Mouse (Mus musculus): ENCODE measurements at regions not wholly inside any gene's neighbourhood (a gene's known extent, or its start where the extent isn't known, plus 50 kb on each side); places are given as distances from the start of the nearest gene placed in this dataset.

DNA sequence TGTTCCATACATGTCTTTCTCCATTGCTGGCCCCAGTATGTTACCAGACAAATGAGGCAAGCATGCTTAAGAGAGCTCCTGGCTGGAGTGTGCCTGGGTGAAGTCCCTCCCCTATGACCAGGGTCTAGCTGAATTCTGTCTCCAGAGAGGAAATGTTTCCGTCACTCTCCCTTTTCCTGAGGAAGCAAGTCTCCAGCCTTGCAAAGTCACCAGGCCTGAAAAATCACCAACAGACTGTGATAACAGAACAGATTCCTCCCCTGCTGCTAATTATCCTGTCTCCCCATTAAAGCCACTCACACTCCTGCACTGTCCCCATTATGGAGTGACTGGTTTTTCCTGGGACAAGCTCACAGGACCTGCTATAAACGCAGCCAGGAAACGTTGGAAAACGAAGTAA, 303.2 kb upstream of the Jag1 start:
- DNase-seq (ENCODE audit: low spot score) = no peak

DNA sequence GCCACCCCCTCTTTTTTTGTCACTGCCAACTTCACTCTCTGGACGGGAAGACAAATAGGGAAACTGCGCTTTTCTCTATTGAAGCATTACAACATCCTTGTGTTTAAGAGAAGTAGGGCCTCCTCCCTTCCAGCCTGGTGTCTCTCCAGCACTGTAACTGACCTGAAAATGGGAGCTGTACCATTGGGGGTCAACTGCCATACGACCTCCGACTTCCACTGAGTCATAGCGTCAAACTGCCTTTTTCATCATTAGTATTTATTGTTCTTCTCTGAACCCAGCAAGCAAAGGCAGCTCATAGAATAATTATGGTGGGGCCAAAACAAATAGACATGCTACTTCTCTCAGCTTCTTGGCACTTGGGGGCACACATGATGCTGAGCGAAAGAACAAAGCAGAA, 301.2 kb upstream of the Jag1 start:
- no peak for DNase-seq (ENCODE audit: low spot score)

DNA sequence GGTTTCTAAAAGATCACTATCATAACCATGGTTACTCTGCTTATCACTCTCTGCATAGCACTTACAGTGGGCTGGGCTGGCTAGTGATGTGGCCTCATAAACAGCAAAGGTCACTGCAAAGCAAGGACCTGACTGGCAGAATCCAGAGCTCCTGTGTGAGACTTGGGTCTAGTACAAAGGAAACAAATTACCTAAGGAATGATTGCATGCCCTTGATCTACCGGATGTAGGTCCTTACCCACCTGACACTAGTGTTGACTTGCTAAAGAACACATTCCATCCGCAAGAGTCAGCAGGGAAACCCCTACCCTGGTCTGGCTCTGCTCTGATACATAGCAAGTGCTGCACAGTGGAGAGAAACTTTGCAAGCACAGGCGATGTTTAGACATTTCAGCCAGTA, 297.0 kb upstream of the Jag1 start:
- DNase-seq (ENCODE audit: low spot score) = no peak

DNA sequence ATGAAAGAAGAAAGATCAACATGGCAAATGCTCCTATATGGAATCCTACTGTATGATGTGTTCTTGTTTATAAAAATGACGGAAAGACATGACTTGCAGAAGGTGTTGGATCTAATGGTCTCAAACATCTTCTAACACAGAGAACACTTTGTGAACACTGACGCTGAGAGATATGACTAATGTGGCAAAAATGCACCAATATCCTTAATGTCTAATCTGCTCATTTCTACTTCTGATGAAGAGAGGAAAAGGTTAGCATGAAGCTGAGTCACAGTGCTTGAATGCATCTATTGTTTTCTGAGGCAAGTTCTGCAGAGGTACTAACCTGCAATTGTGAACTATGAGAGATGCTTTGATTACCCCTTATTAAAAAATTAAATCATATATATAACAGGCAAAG, 293.2 kb upstream of the Jag1 start:
- no peak for DNase-seq (ENCODE audit: low spot score)

DNA sequence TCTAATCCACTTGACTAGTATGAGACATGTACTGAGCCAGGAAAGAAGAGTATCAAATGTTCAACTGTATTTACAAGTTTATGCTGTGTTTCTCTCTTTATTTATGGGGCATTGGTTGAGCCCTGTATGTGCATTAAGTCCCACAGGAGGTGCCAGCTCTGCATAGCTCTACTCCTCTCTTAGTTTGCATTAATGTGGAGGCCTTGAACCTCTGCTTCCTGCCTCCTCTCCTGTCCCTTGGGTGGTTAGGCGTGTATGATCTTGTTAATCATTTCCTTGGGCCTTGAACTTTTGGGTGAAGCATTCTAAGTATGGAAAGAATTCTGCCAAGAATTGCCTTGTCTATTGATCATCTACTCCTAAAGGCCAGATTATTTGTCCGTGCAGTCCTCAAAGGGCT, 291.9 kb upstream of the Jag1 start:
- DNase-seq (ENCODE audit: low spot score) = no peak

DNA sequence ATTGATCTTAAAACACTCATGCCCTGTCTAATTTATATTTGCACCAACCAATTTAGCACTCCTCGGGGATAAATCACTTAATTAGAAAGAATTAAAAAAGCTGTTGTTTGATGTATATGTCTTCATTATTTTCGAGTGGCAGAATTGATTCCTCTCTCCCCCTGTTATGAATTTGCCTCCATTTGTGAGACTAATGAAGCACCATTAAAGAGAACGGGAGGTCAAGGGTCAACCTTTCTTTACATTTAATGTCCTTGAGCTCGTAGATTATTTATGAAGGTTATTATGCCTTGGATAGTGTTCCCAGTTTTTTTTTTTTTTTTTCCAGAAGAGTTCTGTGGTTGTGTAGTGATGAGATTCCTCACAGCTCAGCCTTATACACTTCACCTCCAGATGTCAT, 277.0 kb upstream of the Jag1 start:
- no peak for DNase-seq (ENCODE audit: low spot score)

DNA sequence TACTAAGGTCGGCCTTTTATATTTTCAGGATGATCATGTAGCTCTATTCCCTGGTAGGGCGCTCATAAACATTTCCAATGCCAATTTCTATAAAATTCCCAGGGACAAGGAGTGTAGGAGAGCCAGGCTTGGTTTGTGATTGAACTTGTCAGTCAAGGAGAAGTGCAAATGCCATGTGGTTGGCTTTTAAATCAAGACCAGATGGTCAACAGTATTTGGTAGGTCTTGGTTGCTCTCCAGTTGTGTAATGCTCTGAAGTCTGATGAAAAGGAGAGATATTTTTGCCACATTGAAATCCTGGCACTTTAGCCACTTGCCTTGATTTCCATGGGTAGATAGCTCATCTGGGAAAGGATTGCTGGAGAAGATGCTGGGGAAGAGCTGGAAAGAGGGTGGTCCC, 263.4 kb upstream of the Jag1 start:
- no peak for DNase-seq (ENCODE audit: low spot score)

DNA sequence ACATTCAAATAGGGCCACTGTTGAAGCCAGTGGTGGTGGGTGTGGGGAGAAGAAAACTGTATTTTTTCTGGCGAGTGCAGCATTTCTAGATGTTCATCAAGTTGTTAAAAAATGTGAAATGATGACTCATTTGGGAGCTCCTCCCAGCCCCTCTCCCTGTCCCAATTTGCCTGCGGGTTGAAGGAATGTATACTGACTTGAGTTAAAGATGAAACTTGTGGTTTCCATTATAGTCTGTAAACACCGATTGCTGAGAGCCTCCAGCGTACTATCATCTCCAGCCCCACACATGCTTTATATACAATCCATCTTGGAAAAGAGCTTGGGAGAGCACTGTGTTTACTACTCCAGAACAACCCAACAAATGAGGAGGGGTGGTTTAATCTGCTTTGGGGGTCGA, 258.9 kb upstream of the Jag1 start:
- DNase-seq (ENCODE audit: low spot score) = no peak

DNA sequence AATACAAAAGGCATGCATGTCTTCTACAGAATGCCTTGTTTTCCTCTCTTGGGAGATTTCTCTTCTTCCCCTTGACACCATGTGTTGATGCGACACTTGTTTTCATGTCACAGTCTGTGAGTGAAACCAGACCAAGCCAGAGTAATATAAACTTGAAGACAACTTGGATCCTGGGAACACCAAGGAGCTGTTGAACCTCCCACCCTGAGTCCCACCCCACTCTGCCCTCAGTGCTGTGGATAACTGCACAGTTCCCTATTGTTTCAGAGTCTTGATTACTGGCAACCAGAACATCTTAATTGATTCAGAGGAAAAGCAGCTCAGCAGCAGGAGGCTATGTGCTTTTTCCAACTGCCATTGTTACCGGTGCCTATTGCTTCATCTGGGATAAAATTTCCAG, 254.6 kb upstream of the Jag1 start:
- no peak for DNase-seq (ENCODE audit: low spot score)

DNA sequence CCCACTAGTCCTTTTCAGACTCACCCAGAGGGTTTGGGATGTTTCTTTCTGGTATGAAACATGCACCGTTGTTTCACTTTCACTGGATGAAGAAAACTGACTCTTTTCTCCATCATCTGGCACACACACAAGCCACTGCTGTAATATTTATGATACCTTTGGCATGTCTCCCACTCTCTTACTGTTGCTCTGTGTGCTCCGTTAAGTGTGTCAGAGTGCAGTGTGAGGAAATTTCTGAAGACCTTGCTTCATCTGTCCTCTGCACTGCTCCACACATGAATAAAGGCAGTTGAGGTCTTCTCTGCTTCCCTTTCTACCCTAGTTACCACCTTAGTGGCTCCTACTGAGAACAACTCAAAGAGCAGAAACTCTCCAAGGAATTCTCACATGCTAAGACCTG, 246.6 kb upstream of the Jag1 start:
- DNase-seq (ENCODE audit: low spot score) = no peak

DNA sequence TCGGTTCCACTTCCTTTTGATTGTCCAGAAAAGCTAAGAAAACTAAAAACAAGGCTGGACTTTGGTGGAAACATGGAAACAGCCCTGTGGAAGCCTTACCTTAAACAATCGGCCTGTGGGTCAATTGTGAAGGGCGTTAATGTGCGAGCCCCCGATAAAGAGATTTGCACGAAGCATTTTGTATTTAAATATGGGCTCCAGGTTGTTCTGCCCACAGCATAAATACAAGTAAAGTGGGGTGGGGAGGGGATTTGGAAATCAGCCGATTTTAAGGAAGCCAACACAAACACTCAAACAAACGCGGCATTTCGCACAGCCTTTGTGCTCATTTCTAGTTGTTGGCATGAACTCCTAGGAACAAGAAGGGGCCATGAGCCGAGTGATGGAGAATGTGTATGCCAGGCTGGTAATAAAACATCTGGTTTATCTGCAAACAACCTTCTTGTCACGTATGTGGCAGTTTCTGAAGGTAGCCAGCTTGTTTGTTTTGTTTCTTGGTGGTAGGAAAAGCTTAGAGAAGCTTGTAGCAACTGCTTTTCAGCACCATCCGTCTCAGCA, 240.8 kb upstream of the Jag1 start:
- DNase-seq (ENCODE audit: low spot score) = no peak

DNA sequence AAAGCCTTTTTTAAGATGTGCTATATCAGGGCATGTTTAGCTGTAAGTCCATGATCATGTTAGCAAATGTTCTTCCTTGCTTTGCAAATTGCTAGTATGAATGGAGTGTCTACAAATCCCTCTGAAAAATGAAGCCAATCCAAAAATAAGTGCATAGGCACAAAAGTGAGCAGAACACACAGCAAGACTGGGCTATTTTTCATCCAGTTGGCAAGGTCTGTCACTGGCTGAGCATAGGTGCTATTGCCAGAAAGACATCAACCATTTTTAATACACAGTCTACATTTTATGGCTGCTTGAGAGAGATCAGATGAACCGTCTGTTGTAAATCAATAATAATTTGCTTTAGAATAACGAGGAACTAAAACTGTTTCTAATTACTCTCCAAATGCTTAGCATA, 227.3 kb upstream of the Jag1 start:
- no peak for DNase-seq (ENCODE audit: low spot score)

DNA sequence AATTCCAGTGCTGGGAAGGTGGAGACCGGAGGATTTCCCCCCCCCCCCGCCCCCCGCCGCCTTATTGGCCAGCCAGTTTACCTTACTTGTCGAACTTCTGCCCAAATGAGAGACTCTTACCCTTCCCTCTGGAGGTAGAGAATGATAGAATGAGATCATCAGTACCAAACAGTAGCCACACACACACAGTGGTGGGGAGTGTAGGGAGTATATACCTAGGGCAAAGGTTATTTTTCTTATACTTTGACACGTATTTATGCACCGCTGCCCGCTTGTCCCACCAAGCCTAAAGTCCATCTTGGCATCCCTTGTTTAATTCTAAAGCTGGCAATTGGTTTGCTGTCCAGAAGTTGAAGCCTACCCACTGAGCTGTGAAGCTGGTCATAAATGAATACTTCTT, 213.6 kb upstream of the Jag1 start:
- no peak for DNase-seq (ENCODE audit: low spot score)

DNA sequence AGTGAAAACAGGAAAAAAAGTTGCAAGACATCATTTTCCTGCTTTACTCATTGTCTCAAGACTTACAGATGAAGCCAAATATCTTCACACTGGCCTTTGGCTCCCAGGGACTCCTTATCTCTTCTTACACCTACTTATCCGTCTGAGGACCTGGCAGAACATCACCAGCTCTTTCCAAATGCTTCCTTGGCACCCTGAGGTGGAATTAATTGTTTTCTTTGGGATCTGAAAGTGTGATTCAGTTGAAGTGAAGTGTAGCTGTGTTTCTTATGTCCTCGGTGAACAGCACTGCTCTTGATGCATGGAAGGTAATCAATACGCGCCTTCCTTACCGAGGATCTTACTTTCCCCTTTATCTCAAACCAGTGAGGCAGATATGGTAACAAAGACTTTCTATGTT, 207.0 kb upstream of the Jag1 start:
- DNase-seq (ENCODE audit: low spot score) = no peak

DNA sequence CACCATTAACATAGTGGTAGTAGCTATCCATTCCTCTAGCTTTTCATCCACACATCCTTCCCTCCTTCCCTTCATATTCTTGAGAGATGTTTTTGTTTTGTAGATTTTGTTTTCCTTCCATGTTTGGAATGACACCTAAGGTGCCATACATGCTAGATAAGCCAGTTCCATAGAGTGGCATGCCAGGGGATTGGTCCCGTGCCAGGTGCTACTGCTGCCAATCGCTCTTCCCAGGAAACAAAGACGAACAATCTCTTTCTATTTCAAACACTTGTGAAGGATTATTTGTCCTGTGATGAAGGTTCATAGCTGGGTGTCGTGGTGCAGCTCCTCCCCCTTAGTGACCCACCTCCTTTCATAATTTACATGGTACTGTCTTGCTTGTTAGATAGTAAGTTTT, 194.1 kb upstream of the Jag1 start:
- no peak for DNase-seq (ENCODE audit: low spot score)

DNA sequence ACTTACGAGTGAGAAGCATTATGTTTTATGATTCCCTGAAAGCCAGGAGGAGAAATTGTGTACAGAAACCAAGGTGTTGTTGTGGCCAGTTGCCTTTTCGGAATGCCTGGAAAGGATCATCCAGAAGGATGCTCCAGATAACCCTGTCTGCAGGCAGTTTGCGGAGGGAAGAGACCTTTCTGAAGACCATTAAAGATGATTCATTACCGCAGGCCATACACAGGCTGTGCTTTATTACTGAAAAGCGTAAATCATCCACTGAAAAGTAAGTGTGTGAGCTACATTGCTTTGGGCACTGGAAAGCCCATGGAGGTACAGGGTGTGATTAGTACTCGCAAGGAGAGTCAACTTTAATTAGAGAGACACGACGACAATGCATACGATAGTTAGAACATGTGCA, 191.7 kb upstream of the Jag1 start:
- no peak for DNase-seq (ENCODE audit: low spot score)

DNA sequence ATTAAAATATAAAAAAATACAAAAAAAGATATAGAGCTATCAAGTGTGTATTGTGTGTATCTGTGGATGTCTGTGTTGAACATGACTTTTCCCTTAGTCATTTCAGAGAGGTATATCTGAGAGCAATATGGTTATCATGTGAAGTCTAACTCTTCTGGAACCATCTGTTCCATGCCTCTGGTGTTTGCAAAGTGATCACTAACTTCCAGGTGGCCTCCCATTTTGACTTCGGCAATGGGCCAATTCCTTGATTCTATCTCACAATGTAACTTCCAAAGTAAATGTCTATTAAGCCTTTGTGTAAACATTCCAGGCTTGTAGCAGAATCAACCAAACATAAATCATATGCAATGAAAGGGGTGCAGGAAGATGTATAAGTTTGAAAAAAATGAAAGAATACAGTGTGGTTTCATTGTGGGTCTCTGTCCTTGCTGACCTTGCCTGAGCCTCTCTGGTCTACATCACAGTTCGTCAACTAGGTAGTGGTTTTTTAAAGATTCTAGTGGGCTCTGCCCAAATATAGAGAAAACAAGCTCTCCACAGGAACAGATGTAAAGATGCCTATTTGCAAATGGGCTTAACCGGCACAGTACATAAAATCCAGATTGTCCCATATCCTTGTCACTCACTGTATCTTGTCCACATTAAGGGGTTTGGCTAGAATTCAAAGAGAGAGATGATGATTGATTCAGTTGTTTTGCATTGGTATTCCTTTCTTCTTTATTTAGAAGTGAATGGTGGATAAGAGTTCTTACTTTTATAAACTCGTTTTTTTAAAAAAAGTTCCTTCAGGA, 185.2 kb upstream of the Jag1 start:
- no peak for DNase-seq (ENCODE audit: low spot score)

DNA sequence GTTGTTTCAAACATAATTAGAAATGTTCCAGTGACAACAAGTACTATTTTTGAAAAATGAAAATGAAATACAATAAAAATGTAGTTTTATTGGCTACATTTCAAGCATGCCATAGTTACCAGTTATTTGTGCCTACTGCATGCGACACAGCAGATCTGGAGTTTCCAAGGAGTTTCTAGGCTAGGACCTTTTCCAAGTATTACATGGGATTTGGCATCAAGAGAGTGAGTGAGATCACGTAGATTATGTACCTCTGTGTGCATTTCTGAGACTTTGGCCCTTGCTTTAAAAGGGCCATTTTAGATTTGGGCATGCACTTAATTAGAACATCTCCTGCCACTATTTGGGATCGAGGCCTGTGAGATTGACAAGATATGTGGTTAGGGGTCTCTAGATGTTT, 172.8 kb upstream of the Jag1 start:
- no peak for DNase-seq (ENCODE audit: low spot score)

DNA sequence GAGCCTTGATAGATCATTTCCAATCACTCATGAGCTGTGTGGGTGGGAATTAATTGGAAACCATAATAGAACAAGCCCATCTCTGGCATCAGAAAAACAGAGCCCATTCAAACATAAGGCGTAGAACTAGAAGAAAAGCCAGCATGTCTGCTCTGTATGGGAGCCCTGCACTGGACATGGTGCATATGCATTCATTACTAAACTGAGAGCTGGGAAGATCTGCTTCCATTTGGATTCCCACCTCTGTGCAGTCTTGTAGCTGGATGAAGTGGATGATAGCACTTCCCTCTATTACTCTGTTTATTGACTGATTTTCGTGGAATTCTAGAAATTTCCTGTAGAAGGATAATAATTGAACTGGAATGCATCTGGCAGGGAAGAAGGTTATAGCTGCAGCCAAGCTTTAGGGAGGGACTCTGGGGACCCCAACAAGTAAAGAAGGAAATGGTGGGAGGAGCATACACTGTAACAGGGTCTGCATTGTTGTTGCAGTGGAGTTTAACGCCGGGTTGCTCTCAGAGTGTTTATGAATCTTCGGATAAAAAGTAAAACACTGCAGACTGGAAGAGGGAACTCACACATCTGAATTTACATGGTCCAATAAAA, 155.2 kb upstream of the Jag1 start:
- DNase-seq (ENCODE audit: low spot score) = no peak

DNA sequence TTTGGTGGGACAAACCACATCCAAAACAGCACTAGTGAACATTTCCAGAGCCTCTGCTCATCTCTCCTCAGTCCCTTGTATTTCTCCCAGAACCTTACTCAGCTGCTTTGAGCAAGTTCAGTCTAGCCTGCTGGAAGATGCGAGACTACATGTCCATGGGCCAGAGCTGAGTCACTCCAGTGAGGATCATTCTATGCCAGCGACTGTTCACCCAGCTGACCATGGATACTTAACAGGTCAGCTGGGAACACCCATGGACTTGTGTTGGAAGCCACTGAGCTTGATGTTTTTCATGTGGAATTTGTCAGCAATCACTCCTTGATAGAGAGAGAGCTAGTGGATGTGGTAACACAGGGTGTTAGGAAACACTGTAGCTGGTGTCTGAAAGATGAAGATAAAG, 146.5 kb upstream of the Jag1 start:
- no peak for DNase-seq (ENCODE audit: low spot score)

DNA sequence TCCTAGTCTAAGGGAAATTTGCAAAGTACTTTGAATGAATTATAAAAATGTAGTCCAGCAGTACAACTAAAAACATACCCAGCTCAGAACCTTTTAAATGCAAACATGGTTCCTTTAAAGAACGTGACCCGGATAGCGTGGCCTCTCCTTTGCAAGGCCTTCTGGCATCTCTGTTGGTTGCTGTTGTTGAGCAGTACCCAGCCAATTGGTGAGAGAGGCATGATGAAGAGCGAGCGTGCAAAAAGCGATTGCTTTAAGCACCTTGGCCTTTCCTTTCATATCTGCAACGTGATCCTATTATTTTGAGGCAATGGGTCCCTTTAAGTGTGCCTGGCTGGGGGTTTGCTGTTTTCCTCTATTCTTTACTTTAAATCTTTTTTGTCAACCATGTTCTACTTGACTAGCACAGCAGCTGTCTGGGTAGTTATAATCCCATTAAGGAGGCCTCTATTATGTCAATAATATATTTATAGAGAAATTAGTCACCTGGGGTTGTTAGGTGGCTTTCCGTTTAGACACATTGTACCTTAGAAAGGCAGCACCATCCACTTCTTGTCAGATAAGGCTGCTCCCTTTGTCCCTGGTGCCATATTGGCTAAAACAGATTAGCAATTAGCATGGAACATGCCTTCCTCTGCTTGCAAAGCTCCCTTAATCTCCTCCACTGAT, 141.5 kb upstream of the Jag1 start:
- no peak for DNase-seq (ENCODE audit: low spot score)

DNA sequence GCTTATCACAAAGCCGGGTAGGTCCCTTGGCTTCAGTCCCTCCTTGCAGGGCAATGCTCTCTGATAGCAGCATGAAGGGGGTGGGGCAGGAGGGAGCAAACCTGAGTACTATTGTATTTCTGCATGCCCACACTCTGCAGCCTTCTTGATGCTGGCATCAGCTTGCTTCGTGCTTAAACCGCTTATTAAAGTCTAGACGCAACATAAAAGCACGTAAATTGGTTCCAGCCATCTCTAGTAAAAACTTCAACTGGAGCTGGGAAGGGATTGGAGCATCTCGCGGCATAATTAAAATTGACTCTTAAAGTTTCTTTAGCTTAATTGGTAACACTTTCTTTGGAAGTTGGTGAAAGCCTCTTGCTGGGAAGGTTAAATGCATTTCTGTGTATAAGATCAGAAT, 131.5 kb upstream of the Jag1 start:
- DNase-seq (ENCODE audit: low spot score) = no peak

DNA sequence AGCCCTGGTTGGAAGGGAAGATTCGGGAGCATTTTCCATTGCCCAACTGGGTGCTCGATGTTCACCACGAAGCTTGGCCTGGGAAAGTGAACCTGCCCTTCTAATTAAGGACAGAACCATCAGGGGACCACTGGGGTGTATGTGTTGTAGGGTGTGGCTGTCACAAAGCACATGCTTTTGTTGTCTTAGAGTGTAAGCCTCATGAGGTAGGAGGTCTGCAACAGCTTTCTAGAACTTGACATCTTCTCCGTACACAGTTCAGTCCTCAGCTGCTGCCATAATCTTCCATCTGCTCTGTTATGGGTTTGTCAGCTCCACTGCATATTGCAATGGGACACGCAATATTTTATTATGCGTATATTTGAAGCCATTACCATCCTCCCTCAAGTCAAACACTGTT, 127.9 kb upstream of the Jag1 start:
- no peak for DNase-seq (ENCODE audit: low spot score)

Data from urinary bladder, postnatal 10 days (tissue).